Mouse (Mus musculus) embryonic fibroblast, embryonic 13.5 days (primary cell): ENCODE results near the gene Gemin7. TPM values are rescaled to one million over a fixed set of nuclear protein-coding genes. Genes with fewer than 3 reads are reported as not detected.

ENCODE experiments used
- H3K27ac ChIP-seq: 2 replicates; pipeline ENCODE4 v1.5.1; 2012; ENCODE audit warnings: low read length, control low read depth, inconsistent platforms; ENCODE audit not compliant: insufficient read depth
- H3K4me1 ChIP-seq: 2 replicates; pipeline ENCODE4 v1.6.1; 2011; ENCODE audit warnings: low read length; ENCODE audit not compliant: control insufficient read depth, insufficient read depth
- H3K4me3 ChIP-seq: 2 replicates; pipeline ENCODE4 v1.5.1; 2011; ENCODE audit warnings: mild to moderate bottlenecking, control low read depth, low read length; ENCODE audit not compliant: insufficient read depth
- CTCF ChIP-seq: IDR thresholded peaks from 2 replicates; pipeline ENCODE4 v1.5.1; 2011; ENCODE audit warnings: mild to moderate bottlenecking, control low read depth, low read length, moderate library complexity, borderline replicate concordance; ENCODE audit not compliant: insufficient read depth
- POLR2A ChIP-seq: IDR thresholded peaks from 2 replicates; pipeline ENCODE4 v1.6.1; 2011; ENCODE audit warnings: low read depth, mild to moderate bottlenecking, control low read depth, low read length, moderate library complexity
- polyA plus RNA-seq: library from polyadenylated mRNA; stranded (reverse); fragments of >200 nt; gene quantifications from 2 replicates; pipeline ENCODE4 v1.2.4, GENCODE M21; 2011; ENCODE audit warnings: low read depth; ENCODE audit not compliant: missing spikeins, insufficient read length

Gemin7 gene
- polyA plus RNA-seq, 1 experiment: 52.6 TPM

DNA sequence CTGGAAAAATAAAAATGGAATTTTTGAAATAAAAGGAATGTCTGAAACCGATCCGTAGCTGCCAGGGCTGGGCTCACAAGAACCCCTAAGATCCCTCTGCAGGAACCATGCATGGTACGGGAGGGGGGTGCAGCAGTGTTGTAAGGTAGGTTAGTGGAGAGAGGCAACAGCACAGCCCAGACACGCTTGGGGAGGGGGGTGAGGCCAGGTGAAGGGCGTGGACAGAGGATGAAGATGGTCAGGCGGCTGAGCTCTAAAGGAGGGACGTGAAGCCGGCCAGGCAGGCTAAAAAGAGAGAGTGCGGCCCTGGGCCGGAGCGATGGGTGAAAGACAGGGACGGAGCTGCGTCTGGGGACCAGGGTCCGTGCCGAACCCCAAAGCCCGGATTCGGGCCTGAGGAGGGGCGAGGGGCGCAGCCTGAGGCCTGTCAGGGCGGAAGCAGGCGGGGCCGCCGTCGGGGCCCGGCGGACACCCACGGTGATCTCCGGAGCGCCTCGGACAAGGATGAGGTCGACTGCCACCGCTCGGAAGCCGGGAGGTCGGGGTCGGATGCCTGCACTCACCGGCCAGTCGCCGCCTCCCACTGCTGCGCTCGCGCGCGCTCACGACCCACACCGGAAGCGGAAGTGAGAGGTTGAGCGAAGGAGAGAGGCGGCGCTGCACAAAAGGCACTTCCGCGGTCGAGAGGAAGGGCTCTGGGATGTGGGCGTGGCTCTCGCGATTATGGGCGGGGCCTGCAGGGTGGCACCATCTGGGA lies 26.6 kb upstream of the Gemin7 start, which contains the start of gene Clasrp:
TSS of gene Clasrp (minus strand) at position 638 of the 757 bp plus-strand sequence.
- TF ChIP-seq CTCF: no peak
- TF ChIP-seq POLR2A: peak; percentile 85
- peaks cover 8% of the 10 kb centered on the region; the same call in 1 of the 2 replicates for H3K4me1 ChIP-seq
- peak within 1 kb of the TSS; percentile 61 for H3K27ac ChIP-seq
- peak within 1 kb of the TSS; percentile 84 for H3K4me3 ChIP-seq

- H3K27ac ChIP-seq: no peak overlapping the region
- TF ChIP-seq CTCF (no peak), POLR2A (no peak)
- H3K4me3 ChIP-seq: peak overlapping the region; percentile 84
- H3K4me1 ChIP-seq: peaks cover 8% of the 10 kb centered on the region; the same call in 1 of the 2 replicates
Observed at GRCm38 (mm10) chr7:19603055-19603454, 25.7 kb upstream of the Gemin7 start.

- Histone ChIP-seq H3K4me1 (peaks cover 8% of the 10 kb centered on the region; the same call in 1 of the 2 replicates), H3K4me3 (no peak overlapping the region), H3K27ac (no peak overlapping the region)
- TF ChIP-seq POLR2A (no peak), CTCF (no peak)
Observed at GRCm38 (mm10) chr7:19600562-19600961, 23.2 kb upstream of the Gemin7 start.

DNA sequence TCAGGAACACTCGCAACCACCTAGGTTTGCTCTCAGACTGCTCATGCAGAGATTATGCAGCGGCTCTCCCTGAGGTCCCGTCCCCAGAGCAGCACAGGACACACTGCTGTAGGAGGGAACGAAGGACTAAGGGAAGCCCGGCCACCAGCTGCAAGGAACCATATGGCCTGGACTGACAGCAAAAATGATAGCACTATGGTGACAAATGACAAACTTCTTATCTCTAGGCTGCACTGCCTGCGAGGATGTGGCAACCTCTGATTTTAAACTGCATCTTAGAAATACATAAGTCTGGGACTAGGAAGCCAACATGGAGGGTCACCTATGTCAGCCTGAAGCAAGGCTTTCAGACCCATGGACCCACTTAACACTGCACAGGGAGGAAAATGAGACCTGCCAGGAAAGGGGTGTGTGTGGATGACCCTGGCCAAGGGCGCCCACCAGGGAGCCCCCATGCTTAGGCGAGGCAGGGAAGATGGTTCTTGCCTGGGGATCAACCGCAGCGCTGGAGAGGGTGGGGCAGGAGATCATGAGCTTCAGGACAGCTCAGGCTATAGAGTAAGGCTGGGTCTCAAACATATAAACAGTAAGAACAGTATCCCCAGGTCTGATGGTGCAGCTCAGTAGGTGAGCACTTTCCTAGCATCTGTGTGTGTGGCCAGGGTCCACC lies 15.8 kb upstream of the Gemin7 start:
- no peak overlapping the region for H3K27ac ChIP-seq
- TF ChIP-seq POLR2A (no peak), CTCF (no peak)
- H3K4me3 ChIP-seq: no peak overlapping the region
- H3K4me1 ChIP-seq: no peaks in the 10 kb centered on the region

DNA sequence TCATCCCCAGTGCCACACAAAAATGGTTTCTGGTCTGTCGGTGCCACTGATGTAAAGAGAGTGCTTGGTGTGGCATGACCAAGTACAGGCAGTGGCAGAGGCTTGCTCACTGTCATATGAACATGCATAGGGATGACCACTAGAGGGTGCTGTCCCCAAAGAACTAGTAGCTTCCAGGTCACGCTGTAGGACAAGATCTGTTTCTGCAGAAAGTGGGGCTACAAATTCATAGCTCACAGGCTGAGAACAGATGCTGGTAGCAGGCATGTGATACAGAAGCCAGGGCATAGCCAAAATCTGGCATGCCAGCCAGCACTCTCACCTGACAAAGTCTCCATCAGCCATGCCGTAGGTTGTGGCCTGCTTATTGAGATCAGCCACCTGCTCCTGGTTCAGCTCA lies 12.5 kb upstream of the Gemin7 start:
- no peak for TF ChIP-seq POLR2A
- peak; percentile 57; the same call in 1 of the 2 replicates for TF ChIP-seq CTCF
- Histone ChIP-seq H3K4me1 (no peaks in the 10 kb centered on the region), H3K4me3 (no peak overlapping the region), H3K27ac (no peak overlapping the region)

GRCm38 (mm10) chr7:19589207-19589606 lies 11.8 kb upstream of the Gemin7 start:
- H3K4me1 ChIP-seq: no peaks in the 10 kb centered on the region
- TF ChIP-seq POLR2A: no peak
- TF ChIP-seq CTCF: peak; percentile 59; the same call in 1 of the 2 replicates
- H3K4me3 ChIP-seq: no peak overlapping the region
- no peak overlapping the region for H3K27ac ChIP-seq

DNA sequence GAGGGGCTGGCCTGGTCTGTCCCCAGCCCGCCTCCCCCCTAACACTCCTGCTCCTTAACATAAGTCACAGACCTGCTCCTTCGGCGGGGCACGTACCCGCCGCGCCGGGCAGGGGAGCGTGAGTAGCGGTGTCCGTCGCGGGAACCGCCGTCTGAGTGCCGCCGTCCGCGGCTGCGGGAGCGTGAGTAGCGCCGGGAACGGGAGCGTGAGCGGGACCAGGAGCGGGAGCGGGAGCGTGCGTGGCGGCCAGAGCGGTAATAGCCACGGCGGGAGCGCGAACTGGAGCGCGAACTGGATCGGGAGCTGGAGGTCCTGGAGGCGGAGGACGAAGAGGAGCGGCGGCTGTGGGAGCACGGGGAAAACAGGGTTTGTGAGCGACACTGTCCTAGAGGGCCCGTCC lies 8.9 kb upstream of the Gemin7 start:
- TF ChIP-seq POLR2A: no peak
- no peak for TF ChIP-seq CTCF
- H3K4me1 ChIP-seq: no peaks in the 10 kb centered on the region
- no peak overlapping the region for H3K4me3 ChIP-seq
- H3K27ac ChIP-seq: no peak overlapping the region

- no peak overlapping the region for H3K4me3 ChIP-seq
- no peaks in the 10 kb centered on the region for H3K4me1 ChIP-seq
- TF ChIP-seq CTCF: no peak
- no peak for TF ChIP-seq POLR2A
- H3K27ac ChIP-seq: no peak overlapping the region
Observed at GRCm38 (mm10) chr7:19580634-19581033, 3.2 kb upstream of the Gemin7 start.

GRCm38 (mm10) chr7:19579751-19580150 lies 2.4 kb upstream of the Gemin7 start:
- TF ChIP-seq POLR2A (no peak), CTCF (no peak)
- H3K27ac ChIP-seq: no peak overlapping the region
- H3K4me3 ChIP-seq: no peak overlapping the region
- no peaks in the 10 kb centered on the region for H3K4me1 ChIP-seq

GRCm38 (mm10) chr7:19578436-19578835 lies 1.0 kb upstream of the Gemin7 start:
- H3K4me1 ChIP-seq: no peaks in the 10 kb centered on the region
- no peak overlapping the region for H3K27ac ChIP-seq
- TF ChIP-seq POLR2A: no peak
- TF ChIP-seq CTCF: no peak
- no peak overlapping the region for H3K4me3 ChIP-seq
